Mouse (Mus musculus): ENCODE measurements around the gene Tdrd3. TPM values are rescaled to one million over a fixed set of nuclear protein-coding genes. Genes with fewer than 3 reads are reported as not detected.

Tdrd3 gene
- polyA plus RNA-seq, 1 experiment from 2014 or later, result 53.8 TPM

GRCm38 (mm10) chr14:87567626-87568446 lies 151.4 kb downstream of the Tdrd3 start:
- DNase-seq (peak; percentile 63), ATAC-seq (ENCODE audit: low FRiP score, low TSS enrichment) (peak; percentile 44)
- Histone ChIP-seq H3K4me3 (replicated peaks; ENCODE audit: low read depth, low read length) (peak overlapping the region; percentile 32), H3K4me2 (ENCODE audit: low read length) (peak overlapping the region; percentile 67), H3K9me3 (ENCODE audit: control insufficient read depth, low read length) (no peaks in the 10 kb centered on the region), H3K27me3 (ENCODE audit: control insufficient read depth, insufficient read depth, low read length) (no peaks in the 10 kb centered on the region), H3K4me1 (ENCODE audit: control insufficient read depth, insufficient read depth, low read length) (peaks cover 20% of the 10 kb centered on the region), H3K27ac (replicated peaks; ENCODE audit: low read depth, low read length) (no peak overlapping the region), H3K36me3 (ENCODE audit: control insufficient read depth, insufficient read depth, low read length) (no peaks in the 10 kb centered on the region), H3K9ac (replicated peaks; ENCODE audit: low read length) (peak overlapping the region; percentile 37)
- WGBS, result 16% methylated on average over 20 of the region's 20 CpGs

- DNase-seq, result peak; percentile 79
- H3K9ac ChIP-seq (replicated peaks; ENCODE audit: low read length), result peak overlapping the region; percentile 37
- H3K27ac ChIP-seq (replicated peaks; ENCODE audit: low read depth, low read length), result no peak overlapping the region
- H3K4me1 ChIP-seq (ENCODE audit: control insufficient read depth, insufficient read depth, low read length), result peaks cover 20% of the 10 kb centered on the region
- WGBS, result 10% methylated on average over 15 of the region's 15 CpGs
- no peaks in the 10 kb centered on the region for H3K36me3 ChIP-seq (ENCODE audit: control insufficient read depth, insufficient read depth, low read length)
- peak overlapping the region; percentile 67 for H3K4me2 ChIP-seq (ENCODE audit: low read length)
- peak overlapping the region; percentile 32 for H3K4me3 ChIP-seq (replicated peaks; ENCODE audit: low read depth, low read length)
- ATAC-seq (ENCODE audit: low FRiP score, low TSS enrichment), result peak; percentile 38; the same call in 1 of the 2 replicates
- no peaks in the 10 kb centered on the region for H3K9me3 ChIP-seq (ENCODE audit: control insufficient read depth, low read length)
- no peaks in the 10 kb centered on the region for H3K27me3 ChIP-seq (ENCODE audit: control insufficient read depth, insufficient read depth, low read length)
Measured at GRCm38 (mm10) chr14:87568447-87568908, 152.0 kb downstream of the Tdrd3 start.

GRCm38 (mm10) chr14:87569471-87569870 lies 153.0 kb downstream of the Tdrd3 start:
- Histone ChIP-seq H3K9ac (replicated peaks; ENCODE audit: low read length) (no peak overlapping the region), H3K36me3 (ENCODE audit: control insufficient read depth, insufficient read depth, low read length) (no peaks in the 10 kb centered on the region), H3K27me3 (ENCODE audit: control insufficient read depth, insufficient read depth, low read length) (no peaks in the 10 kb centered on the region), H3K4me2 (ENCODE audit: low read length) (no peak overlapping the region), H3K4me1 (ENCODE audit: control insufficient read depth, insufficient read depth, low read length) (peaks cover 20% of the 10 kb centered on the region), H3K4me3 (replicated peaks; ENCODE audit: low read depth, low read length) (no peak overlapping the region), H3K27ac (replicated peaks; ENCODE audit: low read depth, low read length) (no peak overlapping the region), H3K9me3 (ENCODE audit: control insufficient read depth, low read length) (no peaks in the 10 kb centered on the region)
- DNase-seq (no peak), ATAC-seq (ENCODE audit: low FRiP score, low TSS enrichment) (no peak)
- WGBS, result 88% methylated on average over 2 of the region's 2 CpGs

DNA sequence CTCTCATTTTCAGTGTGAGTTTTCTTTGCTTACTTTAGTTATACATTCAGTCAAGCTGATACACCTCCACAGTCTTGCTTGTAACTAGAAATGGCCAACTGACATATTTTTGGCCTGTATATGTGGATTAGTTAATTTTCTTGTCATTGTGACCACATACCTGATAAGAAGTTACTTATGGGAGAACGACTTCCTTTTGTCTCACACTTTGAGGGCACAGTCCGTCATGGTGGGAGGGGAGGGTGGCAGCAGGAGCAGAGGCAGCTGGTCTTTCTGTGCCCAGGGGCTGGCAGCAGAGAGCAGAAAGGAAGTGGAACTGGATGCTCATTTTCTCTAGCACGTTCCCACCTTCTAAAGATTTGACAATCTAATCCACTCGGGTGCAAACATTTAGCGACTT lies 156.0 kb downstream of the Tdrd3 start:
- no peak overlapping the region for H3K4me2 ChIP-seq (ENCODE audit: low read length)
- no peaks in the 10 kb centered on the region for H3K36me3 ChIP-seq (ENCODE audit: control insufficient read depth, insufficient read depth, low read length)
- no peak overlapping the region for H3K4me3 ChIP-seq (replicated peaks; ENCODE audit: low read depth, low read length)
- H3K4me1 ChIP-seq (ENCODE audit: control insufficient read depth, insufficient read depth, low read length), result peaks cover 15% of the 10 kb centered on the region
- ATAC-seq (ENCODE audit: low FRiP score, low TSS enrichment), result no peak
- no peak overlapping the region for H3K9ac ChIP-seq (replicated peaks; ENCODE audit: low read length)
- H3K9me3 ChIP-seq (ENCODE audit: control insufficient read depth, low read length), result no peaks in the 10 kb centered on the region
- H3K27me3 ChIP-seq (ENCODE audit: control insufficient read depth, insufficient read depth, low read length), result no peaks in the 10 kb centered on the region
- no peak for DNase-seq
- H3K27ac ChIP-seq (replicated peaks; ENCODE audit: low read depth, low read length), result no peak overlapping the region
- WGBS, result 71% methylated on average over 5 of the region's 5 CpGs

DNA sequence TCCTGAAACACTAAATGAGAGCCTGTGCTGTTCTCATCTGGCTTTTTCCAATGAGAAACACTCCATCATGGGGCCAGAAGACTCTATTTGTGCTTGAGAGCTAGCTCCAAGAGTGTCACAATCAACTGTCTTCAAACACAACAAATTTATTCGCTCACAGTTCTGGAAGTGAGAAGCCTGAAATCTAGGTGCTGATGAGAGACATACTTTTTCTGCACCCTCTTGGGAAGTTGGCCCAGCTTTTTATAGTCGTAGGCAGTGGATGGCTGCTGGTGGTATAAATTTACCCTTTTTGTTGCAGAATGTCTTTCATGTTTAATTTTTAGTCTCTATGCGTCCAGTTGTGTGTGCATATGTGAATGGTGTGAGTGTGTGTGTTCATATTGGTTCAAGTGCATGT lies 166.2 kb downstream of the Tdrd3 start:
- H3K9me3 ChIP-seq (ENCODE audit: control insufficient read depth, low read length), result no peaks in the 10 kb centered on the region
- no peaks in the 10 kb centered on the region for H3K27me3 ChIP-seq (ENCODE audit: control insufficient read depth, insufficient read depth, low read length)
- H3K27ac ChIP-seq (replicated peaks; ENCODE audit: low read depth, low read length), result no peak overlapping the region
- no peak overlapping the region for H3K9ac ChIP-seq (replicated peaks; ENCODE audit: low read length)
- no peak for ATAC-seq (ENCODE audit: low FRiP score, low TSS enrichment)
- no peaks in the 10 kb centered on the region for H3K36me3 ChIP-seq (ENCODE audit: control insufficient read depth, insufficient read depth, low read length)
- DNase-seq, result no peak
- H3K4me1 ChIP-seq (ENCODE audit: control insufficient read depth, insufficient read depth, low read length), result no peaks in the 10 kb centered on the region
- H3K4me3 ChIP-seq (replicated peaks; ENCODE audit: low read depth, low read length), result no peak overlapping the region
- 91% methylated on average over 3 of the region's 3 CpGs for WGBS
- no peak overlapping the region for H3K4me2 ChIP-seq (ENCODE audit: low read length)

All from midbrain, embryonic 14.5 days (tissue).